Mouse (Mus musculus) CH12.LX (cell line): ENCODE measurements around the gene Adh1. TPM values are rescaled to one million over a fixed set of nuclear protein-coding genes. Genes with fewer than 3 reads are reported as not detected.

ENCODE experiments used
- DNase-seq: peaks from one replicate; pipeline ENCODE4 v3.0.0-alpha.2; 2013; ENCODE audit errors: extremely low read depth
- H3K27ac ChIP-seq: 2 replicates; pipeline ENCODE4 v1.5.1; 2012; ENCODE audit warnings: low read depth, mild to moderate bottlenecking, control low read depth, moderate library complexity; ENCODE audit not compliant: insufficient read depth
- H3K27me3 ChIP-seq: replicated peaks from 2 replicates; pipeline ENCODE3; 2012; ENCODE audit warnings: inconsistent platforms
- H3K36me3 ChIP-seq, 2 experiments: replicated peaks in 1 of 2; 2 replicates each; pipeline versions ENCODE3 to v1.6.1; 2012; ENCODE audit warnings: inconsistent platforms in 1 of 2, low read length in 1 of 2, mild to moderate bottlenecking in 1 of 2, mixed read lengths in 1 of 2, moderate library complexity in 1 of 2; ENCODE audit not compliant: control insufficient read depth in 1 of 2, insufficient read depth in 1 of 2
- H3K4me1 ChIP-seq, 2 experiments: 2 replicates each; pipeline ENCODE4 v1.6.1; 2012; ENCODE audit warnings: inconsistent platforms in 1 of 2, moderate library complexity in 1 of 2; ENCODE audit not compliant: insufficient read depth in 2 of 2, control insufficient read depth in 1 of 2
- H3K4me2 ChIP-seq: 2 replicates; pipeline ENCODE4 v1.6.1; 2012; ENCODE audit warnings: low read depth, mild to moderate bottlenecking, control low read depth; ENCODE audit not compliant: poor library complexity, insufficient read depth, severe bottlenecking
- H3K4me3 ChIP-seq, 3 experiments: fragments of 150-350 bp in 1 of 3; sonication (generic) in 1 of 3; replicated peaks in 1 of 3; 2 replicates each; pipeline versions ENCODE3 to v1.5.1; 2011 to 2012; ENCODE audit warnings: low read depth in 2 of 3, low read length in 2 of 3, mild to moderate bottlenecking in 2 of 3, moderate library complexity in 2 of 3, control low read depth in 1 of 3, improper control_type of control experiment in 1 of 3, inconsistent platforms in 1 of 3, mixed read lengths in 1 of 3; ENCODE audit not compliant: poor library complexity in 1 of 3
- H3K79me2 ChIP-seq: replicated peaks from 2 replicates; pipeline ENCODE4 v1.6.1; 2012; ENCODE audit warnings: mild to moderate bottlenecking, moderate library complexity; ENCODE audit not compliant: control insufficient read depth, poor library complexity, insufficient read depth, severe bottlenecking; ENCODE audit errors: extremely low read depth
- H3K9ac ChIP-seq: 2 replicates; pipeline ENCODE4 v1.6.1; 2012; ENCODE audit warnings: low read depth, mild to moderate bottlenecking, control low read depth, moderate library complexity; ENCODE audit not compliant: insufficient read depth
- H3K9me3 ChIP-seq: replicated peaks from 2 replicates; pipeline ENCODE3; 2012; ENCODE audit warnings: low read length, inconsistent platforms, mixed read lengths
- BHLHE40 ChIP-seq: IDR thresholded peaks from 2 replicates; pipeline ENCODE4 v1.6.1; 2011; ENCODE audit warnings: mild to moderate bottlenecking, low read depth, low read length, improper control_type of control experiment
- CHD1 ChIP-seq: IDR thresholded peaks from 2 replicates; pipeline ENCODE4 v1.6.1; 2012; ENCODE audit warnings: low read depth, low read length, improper control_type of control experiment, inconsistent platforms
- CHD2 ChIP-seq: IDR thresholded peaks from 2 replicates; pipeline ENCODE4 v1.6.1; 2011; ENCODE audit warnings: low read length, improper control_type of control experiment
- CTCF ChIP-seq, 2 experiments: IDR thresholded peaks in 1 of 2; conservative IDR thresholded peaks in 1 of 2; 2 replicates each; pipeline ENCODE4 v1.5.1; 2011 to 2012; ENCODE audit warnings: low read depth in 2 of 2, low read length in 2 of 2, improper control_type of control experiment in 1 of 2, inconsistent platforms in 1 of 2, mild to moderate bottlenecking in 1 of 2, moderate library complexity in 1 of 2
- E2F4 ChIP-seq: IDR thresholded peaks from 2 replicates; pipeline ENCODE4 v1.6.1; 2011; ENCODE audit warnings: low read depth, low read length, improper control_type of control experiment; ENCODE audit not compliant: insufficient replicate concordance
- EP300 ChIP-seq: IDR thresholded peaks from 2 replicates; pipeline ENCODE4 v1.6.1; 2011; ENCODE audit warnings: low read length, improper control_type of control experiment
- GABPA ChIP-seq: IDR thresholded peaks from 2 replicates; pipeline ENCODE4 v1.6.1; 2012; ENCODE audit warnings: low read depth, low read length, improper control_type of control experiment, inconsistent platforms; ENCODE audit not compliant: insufficient replicate concordance
- IRF4 ChIP-seq: IDR thresholded peaks from 2 replicates; pipeline ENCODE4 v1.6.1; 2014; ENCODE audit warnings: low read depth, mild to moderate bottlenecking, inconsistent platforms, low read length, improper control_type of control experiment
- JUND ChIP-seq: conservative IDR thresholded peaks from 2 replicates; pipeline ENCODE4 v1.6.1; 2011; ENCODE audit warnings: low read depth, low read length, improper control_type of control experiment
- MAFK ChIP-seq: IDR thresholded peaks from 2 replicates; pipeline ENCODE4 v1.6.1; 2011; ENCODE audit warnings: low read length, improper control_type of control experiment; ENCODE audit not compliant: insufficient replicate concordance
- MAX ChIP-seq: IDR thresholded peaks from 2 replicates; pipeline ENCODE4 v1.6.1; 2011; ENCODE audit warnings: low read length, improper control_type of control experiment
- MEF2A ChIP-seq: IDR thresholded peaks from 2 replicates; pipeline ENCODE4 v1.6.1; 2014; ENCODE audit warnings: low read depth, mild to moderate bottlenecking, inconsistent platforms, low read length, improper control_type of control experiment, borderline replicate concordance
- MXI1 ChIP-seq: IDR thresholded peaks from 2 replicates; pipeline ENCODE4 v1.6.1; 2011; ENCODE audit warnings: mild to moderate bottlenecking, low read depth, low read length, improper control_type of control experiment
- MYC ChIP-seq: IDR thresholded peaks from 2 replicates; pipeline ENCODE4 v1.6.1; 2011; ENCODE audit warnings: low read depth, mild to moderate bottlenecking, improper control_type of control experiment, low read length
- NELFE ChIP-seq: IDR thresholded peaks from 2 replicates; pipeline ENCODE4 v1.6.1; 2011; ENCODE audit warnings: low read depth, low read length, improper control_type of control experiment
- PAX5 ChIP-seq: IDR thresholded peaks from 2 replicates; pipeline ENCODE4 v1.6.1; 2012; ENCODE audit warnings: low read length, inconsistent platforms, mixed read lengths
- POLR2A ChIP-seq: IDR thresholded peaks from 2 replicates; pipeline ENCODE4 v1.6.1; 2011; ENCODE audit warnings: low read depth, mild to moderate bottlenecking, improper control_type of control experiment, low read length
- RAD21 ChIP-seq: IDR thresholded peaks from 2 replicates; pipeline ENCODE4 v1.6.1; 2011; ENCODE audit warnings: low read depth, mild to moderate bottlenecking, low read length, improper control_type of control experiment, moderate library complexity
- RCOR1 ChIP-seq: conservative IDR thresholded peaks from 2 replicates; pipeline ENCODE4 v1.6.1; 2012; ENCODE audit warnings: low read depth, mild to moderate bottlenecking, inconsistent platforms, low read length, improper control_type of control experiment
- SIN3A ChIP-seq: IDR thresholded peaks from 2 replicates; pipeline ENCODE4 v1.6.1; 2012; ENCODE audit warnings: low read length, improper control_type of control experiment, inconsistent platforms
- SMC3 ChIP-seq: IDR thresholded peaks from 2 replicates; pipeline ENCODE4 v1.6.1; 2011; ENCODE audit warnings: low read depth, low read length, improper control_type of control experiment
- TBP ChIP-seq: conservative IDR thresholded peaks from 2 replicates; pipeline ENCODE4 v1.6.1; 2011; ENCODE audit warnings: low read depth, low read length, improper control_type of control experiment
- TCF12 ChIP-seq: IDR thresholded peaks from 2 replicates; pipeline ENCODE4 v1.6.1; 2014; ENCODE audit warnings: low read depth, mild to moderate bottlenecking, inconsistent platforms, low read length, improper control_type of control experiment
- UBTF ChIP-seq: IDR thresholded peaks from 2 replicates; pipeline ENCODE4 v1.6.1; 2012; ENCODE audit warnings: low read depth, mild to moderate bottlenecking, inconsistent platforms, low read length, improper control_type of control experiment, moderate library complexity
- USF1 ChIP-seq: IDR thresholded peaks from 2 replicates; pipeline ENCODE4 v1.6.1; 2014; ENCODE audit warnings: low read depth, mild to moderate bottlenecking, inconsistent platforms, low read length, improper control_type of control experiment
- USF2 ChIP-seq: conservative IDR thresholded peaks from 2 replicates; pipeline ENCODE4 v1.6.1; 2011; ENCODE audit warnings: low read depth, low read length, improper control_type of control experiment
- ZKSCAN1 ChIP-seq: IDR thresholded peaks from 2 replicates; pipeline ENCODE4 v1.6.1; 2012; ENCODE audit warnings: low read depth, inconsistent platforms, low read length, improper control_type of control experiment, borderline replicate concordance
- ZMIZ1 ChIP-seq: IDR thresholded peaks from 2 replicates; pipeline ENCODE4 v1.6.1; 2012; ENCODE audit warnings: low read depth, mild to moderate bottlenecking, inconsistent platforms, low read length, improper control_type of control experiment
- dilution Hi-C: fragments of 300-500 bp; cut with MboI; formaldehyde crosslinking; loops from 2 replicates; pipeline ENCODE4 v1.14.3; 2020; ENCODE audit warnings: low sequenced_read_pairs; ENCODE audit not compliant: extremely low pct_unique_long_range_greater_than_20kb, extremely low pct_ligation_motif_present
- in situ Hi-C: fragments of 300-500 bp; cut with MboI; formaldehyde crosslinking; loops from 3 replicates; pipeline ENCODE4 v1.14.3; 2019; ENCODE audit warnings: low sequenced_read_pairs, low pct_ligation_motif_present, low pct_unique_long_range_greater_than_20kb, mixed read lengths
- polyA plus RNA-seq: library from polyadenylated mRNA; unstranded; fragments of >175 nt; gene quantifications from 2 replicates; pipeline ENCODE4 v1.2.1, GENCODE M21; 2012; ENCODE audit warnings: low read depth; ENCODE audit not compliant: insufficient read length
- total RNA-seq, 2 experiments: library from RNA; depleted of rRNA; stranded (reverse); fragments of 300-350 nt in 1 of 2; fragments of >200 nt in 1 of 2; gene quantifications; 2 replicates each; pipeline ENCODE4 v1.2.3; 2012 to 2014

The Adh1 gene
- total and polyA plus RNA-seq, 3 experiments, result not detected

DNA sequence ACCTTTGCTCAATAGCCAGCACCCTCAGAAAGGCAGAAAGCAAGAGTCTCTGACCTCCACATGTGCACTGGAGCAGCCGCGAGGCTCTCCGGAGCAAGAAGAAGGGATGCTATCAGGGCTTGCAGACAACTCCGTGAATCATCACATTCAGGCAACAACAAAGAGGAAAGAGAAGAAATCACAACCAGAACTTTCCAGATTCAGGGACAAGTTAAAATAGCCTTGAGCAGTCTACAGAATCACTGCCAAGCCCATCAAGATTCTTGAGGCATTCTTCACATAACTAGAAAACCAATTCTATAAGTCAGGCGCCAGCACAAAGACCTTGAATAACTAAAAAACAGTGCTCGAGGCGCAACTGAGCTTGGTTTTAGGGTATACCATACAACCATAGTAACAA is 12.3 kb downstream of the Adh1 start:
- Histone ChIP-seq H3K27ac (no peak overlapping the region), H3K36me3 (no peaks in the 10 kb centered on the region), H3K9me3 (no peaks in the 10 kb centered on the region), H3K4me1 (no peaks in the 10 kb centered on the region), H3K9ac (no peak overlapping the region), H3K27me3 (no peaks in the 10 kb centered on the region), H3K79me2 (no peaks in the 10 kb centered on the region), H3K4me2 (no peak overlapping the region), H3K4me3 (no peak overlapping the region)
- no peak for DNase-seq
- in situ Hi-C loops, result no loop called here
- dilution Hi-C loops, result no loop called here
- TF ChIP-seq CHD2 (no peak), SMC3 (no peak), MXI1 (no peak), PAX5 (no peak), E2F4 (no peak), GABPA (no peak), MEF2A (no peak), USF2 (no peak), USF1 (no peak), MAFK (no peak), RCOR1 (no peak), MYC (no peak), TCF12 (no peak), CHD1 (no peak), POLR2A (no peak), EP300 (no peak), JUND (no peak)

DNA sequence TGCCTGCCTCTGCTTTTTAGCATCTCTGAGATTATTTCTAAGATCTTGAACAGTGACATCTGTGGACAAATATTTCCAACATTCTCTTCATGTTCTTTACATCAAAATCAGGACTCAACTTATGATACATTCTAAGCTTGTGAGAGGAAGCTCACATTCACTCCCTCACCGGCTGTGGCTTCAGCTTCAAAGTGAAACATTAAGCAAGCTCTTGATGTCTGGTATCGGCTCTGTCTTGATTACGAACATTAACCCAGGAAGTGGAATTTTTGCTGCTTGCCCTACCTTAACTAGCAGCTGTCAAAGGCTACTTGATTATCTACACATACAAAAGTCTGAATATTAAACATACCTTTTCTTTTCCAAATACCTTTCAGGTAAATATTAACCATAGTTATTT is 14.3 kb downstream of the Adh1 start:
- Histone ChIP-seq H3K9ac (no peak overlapping the region), H3K27ac (no peak overlapping the region), H3K36me3 (no peaks in the 10 kb centered on the region), H3K27me3 (no peaks in the 10 kb centered on the region), H3K4me3 (no peak overlapping the region), H3K9me3 (no peaks in the 10 kb centered on the region), H3K4me2 (no peak overlapping the region), H3K79me2 (no peaks in the 10 kb centered on the region), H3K4me1 (no peaks in the 10 kb centered on the region)
- in situ Hi-C loops, result no loop called here
- DNase-seq, result no peak
- TF ChIP-seq CTCF (conservative IDR thresholded peaks at IDR 0.05 in 1 of 2, IDR thresholded peaks at IDR 0.05 in 1 of 2; ENCODE audit: low read depth in 2 of 2, low read length in 2 of 2) (no peak), BHLHE40 (no peak), SMC3 (no peak), CHD1 (no peak), SIN3A (no peak), E2F4 (no peak), MYC (no peak), MAFK (no peak), ZMIZ1 (no peak), UBTF (no peak), TCF12 (no peak), IRF4 (no peak), TBP (no peak), RAD21 (no peak), ZKSCAN1 (no peak), NELFE (no peak), USF2 (no peak), POLR2A (no peak), JUND (no peak), MAX (no peak)
- dilution Hi-C loops, result no loop called here
